Mouse (Mus musculus): ENCODE data around the gene Elp6.

- TF ChIP-seq CTCF (IDR thresholded peaks at IDR 0.05; ENCODE audit: low read depth) (no peak), EP300 (optimal IDR thresholded peaks at IDR 0.05) (no peak)
Observed at GRCm38 (mm10) chr9:110350188-110350587, 45.2 kb downstream of the Elp6 start.

All from stomach, postnatal 0 days (tissue).